8 mouse cellular contexts compared by ENCODE assay signal in genomic region chr16:13109156-13109989, GRCm38 (mm10). TPM values are rescaled to one million over a fixed set of nuclear protein-coding genes. Genes with fewer than 3 reads are reported as not detected.
DNase-seq lines count a peak whose midpoint lies in the region; ATAC-seq and TF ChIP-seq lines count a peak whose summit lies in the region.

TSS of gene Ercc4 (plus strand) at chr16:13109684.

- peak within 1 kb of the TSS; percentile 95 for H3ac ChIP-seq in C2C12 (ENCODE audit: control insufficient read depth, insufficient read length, low read depth)
- H3ac ChIP-seq in myocyte (ENCODE audit: control insufficient read depth, insufficient read length) = peak within 1 kb of the TSS; percentile 86

- peak; percentile 96 for ATAC-seq in heart, embryonic 11.5 days (replicated peaks; ENCODE audit: insufficient number of reproducible peaks, low FRiP score, low TSS enrichment)
- ATAC-seq in kidney, embryonic 16.5 days (ENCODE audit: low FRiP score, low TSS enrichment) = peak; percentile 99

- peak; percentile 98 for DNase-seq in brain, embryonic 14.5 days (ENCODE audit: low read depth)
- peak; percentile 92 for DNase-seq in liver, adult 2 months (ENCODE audit: extremely low read depth, low read depth, low spot score)
- peak; percentile 98 for DNase-seq in splenic B cell, adult 2 months (ENCODE audit: low read depth, low spot score)

- H3K4me3 ChIP-seq in C2C12 (ENCODE audit: insufficient read depth, poor library complexity, severe bottlenecking) (peak within 1 kb of the TSS; percentile 51), myocyte (peak within 1 kb of the TSS; percentile 51)
- peak within 1 kb of the TSS; percentile 91 for H3K4me3 ChIP-seq in erythroblast, embryonic 14.5 days (replicated peaks)
- H3K4me3 ChIP-seq in heart, embryonic 11.5 days (ENCODE audit: low read depth, low read length) = peak within 1 kb of the TSS; percentile 75
- peak within 1 kb of the TSS; percentile 73 for H3K4me3 ChIP-seq in kidney, embryonic 16.5 days (ENCODE audit: low read length)
- H3K4me3 ChIP-seq in liver, adult 2 months (ENCODE audit: insufficient read depth, low read depth, low read length) = peak within 1 kb of the TSS; percentile 87

- H3K79me2 ChIP-seq in C2C12 (ENCODE audit: control insufficient read depth, insufficient read depth) = peaks cover 10% of the 10 kb centered on the region
- no peaks in the 10 kb centered on the region; the same call in 1 of the 2 replicates for H3K79me2 ChIP-seq in liver, adult 2 months (ENCODE audit: control insufficient read depth, insufficient read depth, low read length)
- H3K79me2 ChIP-seq in myocyte (ENCODE audit: control insufficient read depth, insufficient read depth) = peaks cover 8% of the 10 kb centered on the region

- WGBS in heart, embryonic 11.5 days (ENCODE audit: insufficient replicate concordance) = 1% methylated on average over 53 of the region's 53 CpGs
- WGBS in kidney, embryonic 16.5 days = under 1% methylated on average over 53 of the region's 53 CpGs
- WGBS in liver, adult 2 months = 1% methylated on average over 53 of the region's 53 CpGs

- peaks cover 22% of the 10 kb centered on the region for H3K36me3 ChIP-seq in C2C12 (ENCODE audit: control insufficient read depth, insufficient read depth)
- H3K36me3 ChIP-seq in erythroblast, embryonic 14.5 days (ENCODE audit: control insufficient read depth) = peaks cover 24% of the 10 kb centered on the region
- peaks cover 7% of the 10 kb centered on the region; the same call in 1 of the 2 replicates for H3K36me3 ChIP-seq in heart, embryonic 11.5 days (ENCODE audit: control insufficient read depth, insufficient read depth, low read length)
- H3K36me3 ChIP-seq in kidney, embryonic 16.5 days (ENCODE audit: insufficient read depth, low read length) = peaks cover 17% of the 10 kb centered on the region
- H3K36me3 ChIP-seq in liver, adult 2 months (ENCODE audit: control insufficient read depth, insufficient read depth, low read length) = peaks cover 13% of the 10 kb centered on the region
- H3K36me3 ChIP-seq in myocyte (ENCODE audit: control insufficient read depth, insufficient read depth) = no peaks in the 10 kb centered on the region
- H3K36me3 ChIP-seq in splenic B cell, adult 2 months (ENCODE audit: control insufficient read depth, insufficient read depth, low read length, poor library complexity, severe bottlenecking) = peaks cover 4% of the 10 kb centered on the region

- peak within 1 kb of the TSS; percentile 90 for H3K9ac ChIP-seq in heart, embryonic 11.5 days (ENCODE audit: low read depth, low read length)
- H3K9ac ChIP-seq in kidney, embryonic 16.5 days (replicated peaks; ENCODE audit: low read length) = peak within 1 kb of the TSS; percentile 95
- H3K9ac ChIP-seq in liver, adult 2 months (ENCODE audit: low read depth, low read length) = peak within 1 kb of the TSS; percentile 97

- peaks cover 22% of the 10 kb centered on the region for H3K4me1 ChIP-seq in erythroblast, embryonic 14.5 days (ENCODE audit: control insufficient read depth)
- no peaks in the 10 kb centered on the region for H3K4me1 ChIP-seq in heart, embryonic 11.5 days (ENCODE audit: control insufficient read depth, insufficient read depth, low read length)
- H3K4me1 ChIP-seq in kidney, embryonic 16.5 days (ENCODE audit: insufficient read depth, low read length) = peaks cover 7% of the 10 kb centered on the region; the same call in 1 of the 2 replicates
- no peaks in the 10 kb centered on the region for H3K4me1 ChIP-seq in liver, adult 2 months (ENCODE audit: control insufficient read depth, insufficient read depth, low read length)

- TF ChIP-seq POLR2A in brain, embryonic 14.5 days (IDR thresholded peaks at IDR 0.05; ENCODE audit: borderline replicate concordance, extremely low read depth, insufficient read depth, insufficient read length, poor library complexity, severe bottlenecking) = peak; percentile 78; the same call in 1 of the 2 replicates
- peak; percentile 77; the same call in 1 of the 2 replicates for TF ChIP-seq POLR2A in liver, adult 2 months (IDR thresholded peaks at IDR 0.05; ENCODE audit: extremely low read depth, insufficient read depth, low read length)
- peak; percentile 88 for TF ChIP-seq POLR2A in myocyte (IDR thresholded peaks at IDR 0.05; ENCODE audit: insufficient read length, low read depth)

- peak within 1 kb of the TSS; percentile 76 for H3K4me2 ChIP-seq in heart, embryonic 11.5 days
- H3K4me2 ChIP-seq in kidney, embryonic 16.5 days (replicated peaks; ENCODE audit: low read depth, low read length) = peak within 1 kb of the TSS; percentile 77
- peak within 1 kb of the TSS; percentile 100 for H3K4me2 ChIP-seq in myocyte (ENCODE audit: low read depth)

- H3K79me3 ChIP-seq in C2C12 (ENCODE audit: low read depth) = no peaks in the 10 kb centered on the region

- no peaks in the 10 kb centered on the region for H3K9me3 ChIP-seq in erythroblast, embryonic 14.5 days (ENCODE audit: control insufficient read depth, low read length)
- H3K9me3 ChIP-seq in heart, embryonic 11.5 days (replicated peaks; ENCODE audit: control insufficient read depth, low read length) = no peaks in the 10 kb centered on the region
- no peaks in the 10 kb centered on the region for H3K9me3 ChIP-seq in kidney, embryonic 16.5 days (ENCODE audit: low read length)

- TF ChIP-seq CTCF in C2C12 (IDR thresholded peaks at IDR 0.05; ENCODE audit: control insufficient read depth, insufficient read depth, insufficient read length) = peak; percentile 32
- TF ChIP-seq CTCF in brain, embryonic 14.5 days (IDR thresholded peaks at IDR 0.05; ENCODE audit: borderline replicate concordance, extremely low read depth, insufficient read depth, insufficient read length) = peak; percentile 70; the same call in 1 of the 2 replicates
- peak; percentile 61 for TF ChIP-seq CTCF in liver, adult 2 months (IDR thresholded peaks at IDR 0.05; ENCODE audit: low read depth, low read length)

- H3K27me3 ChIP-seq in C2C12 (ENCODE audit: control insufficient read depth, insufficient read depth, insufficient read length) (peaks cover 3% of the 10 kb centered on the region), myocyte (ENCODE audit: control insufficient read depth, insufficient read depth, insufficient read length) (peaks cover 12% of the 10 kb centered on the region)
- H3K27me3 ChIP-seq in erythroblast, embryonic 14.5 days (ENCODE audit: control insufficient read depth) = no peaks in the 10 kb centered on the region
- no peaks in the 10 kb centered on the region for H3K27me3 ChIP-seq in heart, embryonic 11.5 days (ENCODE audit: control insufficient read depth, insufficient read depth, low read length)
- no peaks in the 10 kb centered on the region for H3K27me3 ChIP-seq in kidney, embryonic 16.5 days (ENCODE audit: insufficient read depth, low read length)
- H3K27me3 ChIP-seq in liver, adult 2 months (ENCODE audit: control insufficient read depth, insufficient read depth, low read length) = no peaks in the 10 kb centered on the region
- H3K27me3 ChIP-seq in splenic B cell, adult 2 months (ENCODE audit: control insufficient read depth, insufficient read depth, low read length, poor library complexity, severe bottlenecking) = no peaks in the 10 kb centered on the region

- H3K27ac ChIP-seq in heart, embryonic 11.5 days (ENCODE audit: low read depth, low read length) = peak within 1 kb of the TSS; percentile 65
- H3K27ac ChIP-seq in kidney, embryonic 16.5 days (ENCODE audit: low read length) = peak within 1 kb of the TSS; percentile 85
- peak within 1 kb of the TSS; percentile 45 for H3K27ac ChIP-seq in liver, adult 2 months (replicated peaks; ENCODE audit: insufficient read depth, low read depth, low read length)

TF ChIP-seq in C2C12, 6 proteins besides CTCF, POLR2A, EP300 and RAD21:
- no peak for TF ChIP-seq FOSL1 (IDR thresholded peaks at IDR 0.05; ENCODE audit: insufficient read depth, low read length, poor library complexity, severe bottlenecking)
- peak; percentile 11 for TF ChIP-seq MAX (IDR thresholded peaks at IDR 0.05)
- no peak for TF ChIP-seq MYOG (IDR thresholded peaks at IDR 0.05; ENCODE audit: control insufficient read depth, extremely low read depth, insufficient read length)
TF ChIP-seq in C2C12: peak in this region for 1.

TF ChIP-seq in myocyte, 11 proteins besides CTCF, POLR2A, EP300 and RAD21:
- TF ChIP-seq SRF (IDR thresholded peaks at IDR 0.05; ENCODE audit: control insufficient read depth, insufficient read length, low read depth) (no peak), E2F4 (IDR thresholded peaks at IDR 0.05; ENCODE audit: insufficient read depth) (no peak), MYOG (IDR thresholded peaks at IDR 0.05; ENCODE audit: control insufficient read depth in 1 of 3, insufficient read depth in 1 of 3, insufficient read length in 2 of 3, low read depth in 2 of 3) (peak in 1 of 3 experiments; percentile 63), POLR2AphosphoS2 (IDR thresholded peaks at IDR 0.05; ENCODE audit: insufficient read length, low read depth) (peak; percentile 66), TCF3 (IDR thresholded peaks at IDR 0.05; ENCODE audit: insufficient read length, low read depth) (no peak), MYOD1 (IDR thresholded peaks at IDR 0.05; ENCODE audit: control insufficient read depth in 1 of 3, insufficient read length in 2 of 3, low read depth in 2 of 3) (peak in 2 of 3 experiments; percentile 54 to 75), USF1 (IDR thresholded peaks at IDR 0.05; ENCODE audit: low read depth) (no peak), MAX (IDR thresholded peaks at IDR 0.05; ENCODE audit: low read depth) (no peak)
TF ChIP-seq in myocyte: peak in this region for 3.

RNA-seq across cellular contexts. Expression of gene Ercc4, which starts in this region (rescaled TPM):
- 6.6 TPM for polyA plus RNA-seq in C2C12 (2012; fragmentation: generic; extraction: Trizol)
- polyA plus RNA-seq in brain, embryonic 14.5 days (2012; rRNA removed) = 16.0 and 17.9 TPM in 2 replicates
- 0.07 and 0.08 TPM in 2 replicates for polyA plus RNA-seq in erythroblast, embryonic 14.5 days (2012)
- 8.7 and 9.4 TPM in 2 replicates for polyA plus RNA-seq in heart, embryonic 11.5 days (2014; fragmentation: Nextera tagmentation; extraction: Ambion mirVana)
- polyA plus RNA-seq in kidney, embryonic 16.5 days (2015; fragmentation: Nextera tagmentation; extraction: Ambion mirVana) = 14.4 and 16.7 TPM in 2 replicates
- 5.4 and 6.8 TPM in 2 replicates for total RNA-seq in liver, adult 2 months (2014; rRNA removed)
- 4.0 and 5.6 TPM in 2 replicates for polyA plus RNA-seq in liver, adult 2 months (2012; rRNA removed)
- 6.1 TPM for polyA plus RNA-seq in myocyte (2012; fragmentation: generic; extraction: Trizol)

Comparison
In these comparisons a context has a peak if more than half of its experiments do, and no peak if none do; other contexts are left out.
1. Peak in every context shown above with its lines: DNase-seq, ATAC-seq, H3K4me3 ChIP-seq and H3K27ac ChIP-seq.